Mouse (Mus musculus): ENCODE measurements around the gene Wdr66. TPM values are rescaled to one million over a fixed set of nuclear protein-coding genes. Genes with fewer than 3 reads are reported as not detected.

Wdr66 gene
- polyA plus RNA-seq, 1 experiment from 2014 or later = 1.1 TPM

- Histone ChIP-seq H3K27ac (ENCODE audit: low read depth) (no peak overlapping the region), H3K9me3 (ENCODE audit: control insufficient read depth, low read length) (no peaks in the 10 kb centered on the region), H3K36me3 (ENCODE audit: control insufficient read depth, insufficient read depth, low read length) (no peaks in the 10 kb centered on the region), H3K4me3 (ENCODE audit: low read depth, low read length) (no peak overlapping the region), H3K9ac (ENCODE audit: low read length) (no peak overlapping the region), H3K4me1 (replicated peaks; ENCODE audit: control insufficient read depth, insufficient read depth, low read length) (no peaks in the 10 kb centered on the region), H3K27me3 (replicated peaks; ENCODE audit: control insufficient read depth, insufficient read depth, low read length) (no peaks in the 10 kb centered on the region), H3K4me2 (ENCODE audit: low read length) (no peak overlapping the region)
- DNase-seq (ENCODE audit: low spot score) (no peak), ATAC-seq (replicated peaks; ENCODE audit: low FRiP score, low TSS enrichment, low read depth) (no peak)
- 75% methylated on average over 8 of the region's 8 CpGs for WGBS
These were observed 75.8 kb downstream of the Wdr66 start for GRCm38 (mm10) chr5:123327686-123328085.

GRCm38 (mm10) chr5:123333566-123333965, 81.7 kb downstream of the Wdr66 start:
- 82% methylated on average over 6 of the region's 6 CpGs for WGBS

GRCm38 (mm10) chr5:123336205-123336961, 84.5 kb downstream of the Wdr66 start:
- Histone ChIP-seq H3K4me2 (ENCODE audit: low read length) (no peak overlapping the region), H3K27me3 (replicated peaks; ENCODE audit: control insufficient read depth, insufficient read depth, low read length) (no peaks in the 10 kb centered on the region), H3K4me3 (ENCODE audit: low read depth, low read length) (no peak overlapping the region), H3K9ac (ENCODE audit: low read length) (no peak overlapping the region), H3K36me3 (ENCODE audit: control insufficient read depth, insufficient read depth, low read length) (no peaks in the 10 kb centered on the region), H3K27ac (ENCODE audit: low read depth) (no peak overlapping the region), H3K4me1 (replicated peaks; ENCODE audit: control insufficient read depth, insufficient read depth, low read length) (no peaks in the 10 kb centered on the region; the same call in 1 of the 2 replicates), H3K9me3 (ENCODE audit: control insufficient read depth, low read length) (no peaks in the 10 kb centered on the region)
- ATAC-seq (replicated peaks; ENCODE audit: low FRiP score, low TSS enrichment, low read depth) = no peak
- no peak for DNase-seq (ENCODE audit: low spot score)
- 63% methylated on average over 4 of the region's 4 CpGs for WGBS

More at GRCm38 (mm10) chr5:123333566-123333965, 81.7 kb downstream of the Wdr66 start:
- Histone ChIP-seq H3K27me3 (replicated peaks; ENCODE audit: control insufficient read depth, insufficient read depth, low read length) (no peaks in the 10 kb centered on the region), H3K4me1 (replicated peaks; ENCODE audit: control insufficient read depth, insufficient read depth, low read length) (no peaks in the 10 kb centered on the region; the same call in 1 of the 2 replicates), H3K9me3 (ENCODE audit: control insufficient read depth, low read length) (no peaks in the 10 kb centered on the region), H3K27ac (ENCODE audit: low read depth) (no peak overlapping the region), H3K36me3 (ENCODE audit: control insufficient read depth, insufficient read depth, low read length) (no peaks in the 10 kb centered on the region), H3K9ac (ENCODE audit: low read length) (no peak overlapping the region), H3K4me2 (ENCODE audit: low read length) (no peak overlapping the region), H3K4me3 (ENCODE audit: low read depth, low read length) (no peak overlapping the region)
- no peak for ATAC-seq (replicated peaks; ENCODE audit: low FRiP score, low TSS enrichment, low read depth)
- no peak for DNase-seq (ENCODE audit: low spot score)

GRCm38 (mm10) chr5:123338463-123338862, 86.6 kb downstream of the Wdr66 start:
- DNase-seq (ENCODE audit: low spot score) = no peak
- Histone ChIP-seq H3K9me3 (ENCODE audit: control insufficient read depth, low read length) (no peaks in the 10 kb centered on the region), H3K36me3 (ENCODE audit: control insufficient read depth, insufficient read depth, low read length) (no peaks in the 10 kb centered on the region), H3K27me3 (replicated peaks; ENCODE audit: control insufficient read depth, insufficient read depth, low read length) (no peaks in the 10 kb centered on the region), H3K4me3 (ENCODE audit: low read depth, low read length) (no peak overlapping the region), H3K27ac (ENCODE audit: low read depth) (no peak overlapping the region), H3K4me2 (ENCODE audit: low read length) (no peak overlapping the region), H3K4me1 (replicated peaks; ENCODE audit: control insufficient read depth, insufficient read depth, low read length) (peaks cover 3% of the 10 kb centered on the region; the same call in 1 of the 2 replicates), H3K9ac (ENCODE audit: low read length) (no peak overlapping the region)
- ATAC-seq (replicated peaks; ENCODE audit: low FRiP score, low TSS enrichment, low read depth) = no peak
- WGBS = 71% methylated on average over 3 of the region's 3 CpGs

- H3K27ac ChIP-seq (ENCODE audit: low read depth) = peak within 1 kb of the TSS; percentile 98
- DNase-seq (ENCODE audit: low spot score) = peak; percentile 96
- H3K36me3 ChIP-seq (ENCODE audit: control insufficient read depth, insufficient read depth, low read length) = no peaks in the 10 kb centered on the region
- 1% methylated on average over 69 of the region's 69 CpGs for WGBS
- H3K27me3 ChIP-seq (replicated peaks; ENCODE audit: control insufficient read depth, insufficient read depth, low read length) = no peaks in the 10 kb centered on the region
- H3K4me3 ChIP-seq (ENCODE audit: low read depth, low read length) = peak within 1 kb of the TSS; percentile 90
- H3K4me2 ChIP-seq (ENCODE audit: low read length) = peak within 1 kb of the TSS; percentile 79
- H3K9ac ChIP-seq (ENCODE audit: low read length) = peak within 1 kb of the TSS; percentile 94
- H3K4me1 ChIP-seq (replicated peaks; ENCODE audit: control insufficient read depth, insufficient read depth, low read length) = peaks cover 17% of the 10 kb centered on the region
- no peaks in the 10 kb centered on the region for H3K9me3 ChIP-seq (ENCODE audit: control insufficient read depth, low read length)
- peak; percentile 81 for ATAC-seq (replicated peaks; ENCODE audit: low FRiP score, low TSS enrichment, low read depth)
These were observed 92.1 kb downstream of the Wdr66 start, which contains the start of gene Bcl7a for GRCm38 (mm10) chr5:123343707-123344627. Bcl7a (plus strand) TSS chr5:123343834.

GRCm38 (mm10) chr5:123344628-123344962, 92.7 kb downstream of the Wdr66 start:
- WGBS = under 1% methylated on average over 46 of the region's 51 CpGs
- H3K36me3 ChIP-seq (ENCODE audit: control insufficient read depth, insufficient read depth, low read length) = no peaks in the 10 kb centered on the region
- H3K9ac ChIP-seq (ENCODE audit: low read length) = peak overlapping the region; percentile 94
- peaks cover 17% of the 10 kb centered on the region for H3K4me1 ChIP-seq (replicated peaks; ENCODE audit: control insufficient read depth, insufficient read depth, low read length)
- H3K9me3 ChIP-seq (ENCODE audit: control insufficient read depth, low read length) = no peaks in the 10 kb centered on the region
- H3K27me3 ChIP-seq (replicated peaks; ENCODE audit: control insufficient read depth, insufficient read depth, low read length) = no peaks in the 10 kb centered on the region
- H3K27ac ChIP-seq (ENCODE audit: low read depth) = peak overlapping the region; percentile 98
- H3K4me2 ChIP-seq (ENCODE audit: low read length) = peak overlapping the region; percentile 79
- DNase-seq (ENCODE audit: low spot score) = no peak
- peak; percentile 28; the same call in 1 of the 2 replicates for ATAC-seq (replicated peaks; ENCODE audit: low FRiP score, low TSS enrichment, low read depth)
- H3K4me3 ChIP-seq (ENCODE audit: low read depth, low read length) = peak overlapping the region; percentile 90

GRCm38 (mm10) chr5:123344963-123345852, 93.3 kb downstream of the Wdr66 start:
- peak overlapping the region; percentile 98 for H3K27ac ChIP-seq (ENCODE audit: low read depth)
- H3K27me3 ChIP-seq (replicated peaks; ENCODE audit: control insufficient read depth, insufficient read depth, low read length) = no peaks in the 10 kb centered on the region
- DNase-seq (ENCODE audit: low spot score) (peak; percentile 84), ATAC-seq (replicated peaks; ENCODE audit: low FRiP score, low TSS enrichment, low read depth) (peak; percentile 37)
- under 1% methylated on average over 79 of the region's 87 CpGs for WGBS
- peak overlapping the region; percentile 94 for H3K9ac ChIP-seq (ENCODE audit: low read length)
- peak overlapping the region; percentile 79 for H3K4me2 ChIP-seq (ENCODE audit: low read length)
- H3K9me3 ChIP-seq (ENCODE audit: control insufficient read depth, low read length) = no peaks in the 10 kb centered on the region
- H3K4me3 ChIP-seq (ENCODE audit: low read depth, low read length) = peak overlapping the region; percentile 90
- H3K36me3 ChIP-seq (ENCODE audit: control insufficient read depth, insufficient read depth, low read length) = no peaks in the 10 kb centered on the region
- H3K4me1 ChIP-seq (replicated peaks; ENCODE audit: control insufficient read depth, insufficient read depth, low read length) = peaks cover 17% of the 10 kb centered on the region

All from intestine, embryonic 14.5 days (tissue).